Mouse (Mus musculus): ENCODE measurements around the gene Mindy2.

Mindy2 gene

DNA sequence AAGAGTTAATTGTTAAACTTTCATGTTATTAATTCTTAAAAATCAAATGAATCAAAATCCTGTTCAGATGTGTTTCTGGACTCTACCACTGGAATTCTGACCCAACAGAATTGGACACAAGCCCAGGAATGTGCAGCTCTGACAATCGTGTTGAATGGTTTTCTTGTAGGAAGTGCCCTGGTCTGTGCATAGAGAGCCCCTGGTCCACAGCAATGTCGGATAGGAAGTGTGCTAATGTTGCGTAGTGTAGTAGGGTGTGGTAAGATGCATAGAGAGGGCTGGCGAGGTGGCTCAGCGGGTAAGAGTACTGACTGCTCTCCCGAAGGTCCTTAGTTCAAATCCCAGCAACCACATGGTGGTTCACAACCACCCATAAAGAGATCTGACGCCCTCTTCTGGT lies 9.8 kb upstream of the Mindy2 start:
- no peak for DNase-seq

DNA sequence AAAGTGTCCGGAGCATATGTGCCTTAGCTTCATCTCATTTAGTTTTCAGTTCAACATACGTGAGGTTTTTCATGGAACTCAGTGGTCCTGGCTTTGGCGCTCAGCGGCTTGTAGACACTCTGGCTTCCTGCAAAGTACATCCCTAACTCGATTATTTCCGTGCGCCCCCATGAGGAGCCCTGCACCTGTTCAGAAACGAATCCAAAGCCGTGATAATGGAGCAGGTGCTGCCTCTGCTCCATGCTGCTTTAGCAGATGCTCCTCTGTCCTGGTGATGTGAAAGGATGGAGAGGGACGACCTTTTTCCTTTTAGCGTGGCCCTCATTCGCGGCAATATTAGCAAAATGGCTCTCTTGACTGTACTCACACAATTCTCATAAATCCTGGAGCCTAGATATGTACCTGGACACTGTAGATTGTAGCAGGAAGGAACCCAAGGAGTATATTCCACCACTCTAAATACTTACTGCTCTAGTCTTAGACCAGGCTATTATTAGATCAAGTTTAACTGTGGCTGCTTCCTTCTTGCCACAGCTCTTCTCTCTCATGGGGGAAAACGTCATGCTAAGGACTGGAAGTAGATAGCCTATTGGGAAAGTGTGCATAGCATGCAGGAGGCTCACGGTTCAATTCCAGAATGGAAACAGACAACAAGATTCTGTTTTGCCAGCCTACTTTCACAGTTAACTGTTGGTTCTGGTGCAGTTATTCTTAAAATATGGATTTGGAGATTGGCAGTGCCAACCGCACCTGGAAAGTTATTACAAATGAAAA lies 8.6 kb upstream of the Mindy2 start:
- peak; percentile 92 to 94 for DNase-seq

DNA sequence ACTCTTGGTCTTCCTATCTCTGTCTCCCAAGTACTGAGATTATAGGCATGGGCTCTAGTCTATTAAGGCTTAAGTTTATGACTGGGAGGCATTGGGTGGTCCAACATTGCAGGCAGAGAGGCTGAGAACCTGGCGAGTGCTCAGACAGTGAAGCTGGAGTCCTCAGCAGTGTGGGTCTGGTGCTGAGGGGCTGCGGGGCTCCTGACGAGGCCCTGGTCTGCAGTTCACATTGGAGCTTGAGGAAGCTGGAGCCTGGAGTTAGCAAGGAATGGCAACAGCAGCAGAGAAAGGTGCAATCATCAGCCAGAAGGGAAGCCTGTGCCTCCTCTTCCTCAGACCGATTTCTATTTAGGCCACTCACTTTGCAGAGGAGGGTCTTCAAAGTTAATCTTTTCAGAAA lies 7.9 kb upstream of the Mindy2 start:
- DNase-seq, result peak; percentile 24 to 41

DNA sequence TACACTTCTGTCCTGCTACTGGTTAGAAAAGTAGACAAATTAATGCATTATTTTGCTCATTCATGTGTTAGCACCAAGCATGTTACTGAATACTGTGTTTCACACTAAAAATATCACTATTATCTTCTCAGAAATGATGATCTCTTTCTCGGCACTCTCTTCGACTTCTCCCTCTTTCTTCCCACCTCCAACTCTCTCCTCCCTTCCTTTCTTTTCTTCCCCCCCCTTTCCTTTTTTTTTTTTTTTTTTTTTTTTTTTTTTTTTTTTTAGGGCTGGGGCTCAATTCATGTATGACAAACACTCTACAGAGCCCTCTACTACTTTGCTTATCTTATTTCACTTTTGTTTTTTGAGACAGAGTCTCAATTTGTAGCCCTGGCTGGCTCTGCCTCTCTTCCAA lies 1.3 kb upstream of the Mindy2 start:
- DNase-seq, result no peak

DNA sequence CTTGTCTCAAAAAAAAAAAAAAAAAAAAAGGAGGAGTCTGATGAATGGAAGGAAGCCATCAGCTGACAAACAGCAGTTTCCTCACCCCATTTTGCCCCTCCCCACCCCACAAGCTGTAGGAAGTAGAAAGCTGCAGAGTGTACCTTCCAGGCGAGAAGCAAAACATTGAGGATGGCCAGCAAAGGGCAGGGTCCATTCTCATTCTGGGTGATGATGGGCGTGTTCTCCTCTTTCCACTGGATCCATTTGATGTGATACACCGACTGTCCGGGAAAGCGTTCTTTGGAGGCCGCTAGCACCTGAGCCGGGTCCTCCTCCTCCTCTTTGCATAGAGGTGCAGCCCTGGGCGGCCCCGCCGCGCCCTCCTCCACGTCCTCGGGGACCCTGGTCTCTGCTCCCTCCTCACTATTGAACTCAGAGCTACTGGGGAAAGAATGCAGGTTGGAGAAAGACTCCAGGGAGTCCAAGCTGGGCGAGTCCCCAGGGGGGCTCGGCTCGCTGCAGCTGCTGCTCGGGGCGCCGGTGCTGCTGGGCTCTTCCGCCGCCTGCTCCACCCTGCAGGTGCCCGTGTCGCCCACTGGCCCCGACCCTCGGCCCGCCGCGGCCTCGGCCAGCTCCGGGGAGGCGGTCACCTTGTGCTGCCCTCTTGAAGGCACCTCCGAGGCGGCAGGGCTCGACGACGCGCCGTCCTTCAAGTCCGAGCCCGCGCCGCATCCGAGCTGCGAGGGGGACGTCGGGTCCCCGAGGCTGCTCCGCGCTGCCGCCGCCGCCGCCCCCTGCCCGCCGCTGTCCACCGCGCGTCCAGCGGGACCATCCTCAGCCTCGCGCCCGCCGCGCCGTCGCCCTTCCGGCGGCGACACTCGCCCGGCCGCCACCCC lies 605 bp downstream of the Mindy2 start, which contains the start of gene Gm10642:
Gene Gm10642 (plus strand): TSS at position 122 of the 878 bp plus-strand sequence.
- DNase-seq, result peak; percentile 71 to 77

DNA sequence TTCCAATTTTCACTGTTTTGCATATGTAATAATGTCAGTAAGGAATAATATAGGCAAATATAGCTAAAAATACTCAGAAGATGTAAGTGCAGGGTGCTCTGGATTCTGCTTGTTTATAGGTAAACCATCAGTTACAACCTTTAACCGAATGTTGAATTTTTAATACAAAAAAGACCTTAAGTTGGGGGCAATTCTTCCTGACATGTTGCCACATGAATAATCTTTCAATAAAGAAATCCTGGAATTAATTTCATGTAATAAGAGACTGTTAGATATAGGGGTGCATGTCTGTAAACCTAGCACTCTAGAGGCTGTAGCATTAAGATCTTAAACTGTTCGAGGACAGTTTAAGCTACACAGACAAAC lies 1.2 kb downstream of the Mindy2 start:
- DNase-seq, result no peak

DNA sequence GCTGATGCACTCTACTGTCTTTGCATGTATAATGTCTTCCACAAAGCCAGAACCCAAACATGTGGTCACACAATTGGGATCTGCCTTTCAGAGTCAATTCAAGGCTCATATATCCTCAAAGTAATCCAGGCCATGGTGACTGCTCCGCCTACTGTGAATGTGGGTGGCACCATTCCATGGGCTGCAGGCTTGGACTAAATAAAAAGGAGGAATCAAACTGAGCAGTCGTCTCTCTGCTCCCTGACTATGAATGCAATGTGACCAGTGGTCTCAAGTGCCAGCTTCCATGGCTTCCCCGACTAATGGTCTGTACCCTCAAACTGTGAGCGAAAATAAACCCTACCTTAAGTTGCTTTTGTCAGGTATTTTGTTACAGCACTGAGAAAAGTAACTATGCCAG lies 2.5 kb downstream of the Mindy2 start:
- DNase-seq, result peak; percentile 52 to 57

DNA sequence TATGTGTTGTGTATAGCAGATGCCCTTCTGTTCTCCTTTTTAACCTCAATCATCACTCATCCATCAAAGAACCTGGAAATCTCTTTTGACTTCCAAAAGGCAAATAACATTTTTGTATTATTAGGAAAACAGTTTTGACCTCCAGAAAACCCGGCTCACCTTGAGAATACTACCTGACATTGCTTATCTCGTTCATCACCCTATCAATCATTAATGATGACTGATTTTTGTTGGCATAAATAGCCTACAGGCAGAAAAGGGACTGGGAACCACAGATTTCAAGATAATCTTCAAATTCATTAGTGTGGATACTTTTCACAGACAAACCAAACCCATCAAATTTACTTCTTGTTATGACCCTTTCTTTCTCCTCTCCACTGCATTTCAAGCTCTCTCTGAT lies 3.1 kb downstream of the Mindy2 start:
- no peak for DNase-seq

DNA sequence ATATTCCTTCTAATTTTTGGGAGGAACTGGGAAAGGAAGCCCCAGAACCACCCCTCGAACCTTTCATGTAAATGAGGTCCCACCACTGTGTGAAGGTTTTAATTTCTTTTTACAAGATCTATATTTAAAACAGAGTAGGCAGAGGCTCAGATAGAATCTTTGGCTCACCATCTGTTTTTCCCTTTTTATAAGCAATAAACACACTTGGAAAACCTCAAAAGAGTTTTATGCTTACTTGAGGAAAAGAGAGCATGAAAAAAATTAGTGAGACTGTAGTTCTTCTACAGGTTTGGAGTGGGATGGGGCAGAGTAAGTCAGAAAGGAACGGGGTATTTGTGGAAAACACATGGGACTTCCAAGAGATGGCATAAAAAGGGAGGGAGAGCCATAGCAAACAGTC lies 4.8 kb downstream of the Mindy2 start:
- no peak for DNase-seq

DNA sequence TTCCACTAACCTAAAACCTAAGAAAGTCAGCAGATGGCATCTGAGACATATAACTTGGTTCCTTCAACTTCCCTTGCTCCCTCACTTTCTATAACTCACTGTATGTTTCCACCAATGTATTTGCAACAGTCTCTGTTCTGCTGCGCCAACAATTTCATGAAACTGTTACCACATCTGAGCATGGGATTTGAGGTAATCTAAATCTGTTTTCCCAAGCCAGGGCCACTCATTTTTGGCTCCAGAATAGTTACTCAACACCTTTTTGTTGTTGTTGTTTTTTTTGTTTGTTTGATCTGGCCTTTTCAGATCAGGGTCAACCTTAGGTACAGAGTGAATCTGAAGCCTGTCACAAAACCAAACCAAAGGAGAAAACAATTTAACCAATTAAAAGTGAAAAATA lies 6.0 kb downstream of the Mindy2 start:
- no peak for DNase-seq

DNA sequence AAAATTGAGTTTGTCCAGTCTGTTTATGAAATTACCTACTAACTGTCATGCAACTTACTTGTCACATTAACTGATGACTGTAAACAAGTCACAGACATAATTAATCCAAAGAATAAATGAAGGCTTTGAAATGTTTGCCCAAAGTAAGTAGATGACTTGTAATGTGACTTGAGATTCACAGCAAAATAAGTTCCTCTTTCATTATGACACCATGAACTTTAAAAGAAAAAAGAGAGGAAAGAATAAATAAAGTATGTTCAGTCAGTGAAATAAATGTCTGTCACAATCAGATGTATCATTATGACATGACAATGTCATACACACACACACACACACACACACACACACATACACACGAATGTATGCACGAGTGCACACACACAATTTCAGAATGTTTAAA lies 6.7 kb downstream of the Mindy2 start:
- no peak for DNase-seq

DNA sequence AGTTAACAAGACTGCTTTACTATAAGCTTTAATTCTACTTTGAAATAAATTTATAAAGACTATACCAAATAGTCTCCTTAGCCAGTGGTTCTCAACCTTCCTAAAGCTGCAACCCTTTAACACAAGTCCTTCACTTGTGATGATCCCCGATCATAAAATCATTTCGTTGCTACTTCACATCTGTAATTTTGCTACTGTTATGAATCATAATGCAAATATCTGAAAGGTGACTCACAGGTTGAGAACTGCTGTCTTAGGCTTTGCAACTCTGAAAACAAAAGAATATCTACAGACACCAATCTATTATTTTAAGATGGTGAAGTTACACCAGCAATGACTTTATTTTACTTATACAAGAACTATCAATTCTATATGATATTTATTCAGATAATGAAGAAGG lies 20.2 kb downstream of the Mindy2 start:
- DNase-seq, result no peak

DNA sequence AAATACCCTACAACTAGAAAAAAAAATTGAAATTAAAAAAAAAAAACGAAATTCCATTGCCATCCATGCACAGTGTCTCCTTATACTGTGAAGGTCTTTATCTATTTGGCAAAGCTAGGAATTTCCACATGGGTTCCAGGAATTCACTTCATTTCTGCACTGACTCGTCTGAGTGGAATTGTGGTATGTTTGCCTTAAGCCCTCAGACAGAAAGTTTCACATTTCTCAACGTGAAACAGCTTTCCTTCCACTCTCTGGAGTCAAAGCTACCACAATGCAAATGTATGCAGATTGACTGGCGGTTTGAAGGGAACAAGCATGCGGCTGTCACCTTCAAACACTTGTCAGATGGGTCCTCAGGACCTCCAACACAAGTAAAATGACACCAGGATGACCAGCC lies 25.3 kb downstream of the Mindy2 start:
- DNase-seq, result no peak

DNA sequence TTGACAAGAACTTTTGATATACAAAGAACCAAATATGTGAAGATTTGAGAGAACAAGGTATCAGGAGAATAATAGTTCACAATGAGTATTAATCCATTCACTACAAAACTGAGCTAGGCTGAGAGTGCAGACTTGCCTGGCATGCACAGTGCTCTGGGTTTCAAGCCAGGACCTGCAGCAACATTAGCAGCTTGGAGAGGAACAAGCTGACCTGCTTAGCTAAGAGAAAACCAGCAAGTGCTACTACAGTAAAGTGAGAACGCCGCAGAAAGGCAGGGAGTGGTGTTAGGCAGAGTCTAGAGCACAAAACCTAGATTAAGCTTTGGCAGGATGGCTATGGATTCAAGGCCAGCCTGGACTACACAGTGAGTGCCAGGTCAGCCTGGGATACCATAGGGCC lies 27.3 kb downstream of the Mindy2 start:
- peak; percentile 38 for DNase-seq

DNA sequence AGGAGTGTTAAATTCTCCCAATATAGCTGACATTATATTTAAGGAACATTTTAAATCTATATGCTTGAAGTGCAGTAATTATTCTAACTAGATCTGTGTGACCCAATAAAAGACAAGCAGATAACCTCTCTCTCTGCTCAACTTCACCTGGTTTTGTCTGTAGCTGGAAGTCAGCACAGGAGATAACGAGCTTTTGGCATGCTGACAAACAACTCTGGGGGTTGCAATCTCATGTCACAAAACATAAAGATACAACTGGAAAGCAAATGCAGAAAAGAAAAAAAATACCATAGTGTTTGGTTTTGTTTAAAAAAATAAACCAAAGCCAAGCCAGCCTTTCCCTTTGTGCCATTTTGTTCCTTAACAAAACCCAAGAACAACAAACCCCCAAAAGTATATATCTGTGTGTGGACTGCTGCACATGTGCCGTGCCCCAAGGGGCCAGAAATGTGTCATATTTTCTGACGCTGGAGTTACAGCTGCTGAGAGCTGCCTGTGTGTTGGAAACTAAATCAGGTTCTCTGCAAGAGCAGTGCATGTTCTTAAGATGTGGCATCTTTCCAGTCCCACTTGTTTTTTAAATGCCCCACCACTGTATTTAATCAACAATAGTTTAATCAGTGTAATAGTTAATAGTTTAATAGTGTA lies 45.8 kb downstream of the Mindy2 start:
- no peak for DNase-seq

DNA sequence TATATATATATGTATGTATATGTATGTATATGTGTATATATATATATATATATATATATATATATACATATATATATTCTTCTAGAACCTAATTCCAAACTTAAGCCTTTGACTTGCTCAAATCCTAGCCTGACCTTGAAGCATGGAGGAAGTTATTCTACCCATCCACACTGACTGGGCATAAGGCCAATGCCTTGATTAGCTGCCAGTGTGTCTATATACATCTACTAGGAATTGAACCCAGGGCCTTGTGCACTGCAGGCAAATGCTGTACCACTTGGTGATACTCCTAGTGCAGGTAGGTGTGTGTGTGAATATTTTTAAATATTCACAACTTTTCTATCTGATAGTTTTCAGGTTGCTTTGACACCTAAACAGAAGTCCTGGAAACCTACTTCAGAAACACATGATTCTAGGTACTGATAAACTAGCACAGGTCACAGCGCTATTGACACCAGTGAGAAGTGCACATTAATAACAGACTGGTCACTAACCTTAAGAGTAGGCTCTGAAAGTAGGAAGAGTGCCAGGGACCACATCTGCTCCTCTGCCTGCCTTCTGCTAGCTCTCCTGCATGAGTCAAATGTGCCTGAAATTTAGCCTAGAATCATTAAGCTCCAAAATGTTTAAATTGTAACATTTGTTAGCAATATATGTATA lies 54.7 kb downstream of the Mindy2 start:
- DNase-seq, result peak; percentile 54 to 68

DNA sequence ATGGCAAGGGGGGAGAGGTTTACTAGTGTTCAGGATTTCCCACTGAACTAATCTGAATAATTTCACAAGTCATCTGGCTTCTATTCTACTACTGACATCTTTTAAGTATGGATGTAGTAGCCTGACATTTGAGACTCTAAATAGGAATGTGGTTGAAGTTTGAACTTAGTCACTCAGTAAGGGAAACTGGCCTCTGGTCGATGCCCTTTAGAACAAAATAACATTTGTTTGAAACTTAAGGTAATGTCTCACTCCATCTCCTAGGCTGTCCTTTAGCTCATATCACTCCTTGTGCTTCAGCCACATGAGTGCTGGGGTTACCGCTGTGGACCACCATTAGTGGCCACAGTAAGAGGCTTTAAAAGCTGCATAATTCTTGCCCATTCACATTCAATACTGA lies 58.7 kb downstream of the Mindy2 start:
- no peak for DNase-seq

DNA sequence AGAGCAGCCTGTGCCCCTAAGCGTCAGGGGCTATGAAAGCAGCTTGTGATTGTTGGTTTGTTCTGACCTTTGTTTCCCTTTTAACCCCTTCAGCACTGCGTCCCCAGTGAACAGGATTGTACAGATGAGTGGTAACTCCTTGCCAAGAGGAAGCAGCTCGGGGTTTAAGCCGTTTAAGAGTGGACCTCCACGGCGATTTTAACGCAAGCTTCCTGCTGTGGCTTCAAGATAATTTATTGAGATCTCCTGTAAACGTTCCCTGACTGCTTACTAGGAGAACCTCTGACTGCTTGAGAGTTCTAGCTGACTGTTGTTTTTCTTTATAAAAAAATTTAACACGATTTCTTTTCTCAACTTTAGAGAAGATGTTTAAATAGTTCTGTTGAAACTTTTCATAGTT lies 65.5 kb downstream of the Mindy2 start:
- no peak for DNase-seq

DNA sequence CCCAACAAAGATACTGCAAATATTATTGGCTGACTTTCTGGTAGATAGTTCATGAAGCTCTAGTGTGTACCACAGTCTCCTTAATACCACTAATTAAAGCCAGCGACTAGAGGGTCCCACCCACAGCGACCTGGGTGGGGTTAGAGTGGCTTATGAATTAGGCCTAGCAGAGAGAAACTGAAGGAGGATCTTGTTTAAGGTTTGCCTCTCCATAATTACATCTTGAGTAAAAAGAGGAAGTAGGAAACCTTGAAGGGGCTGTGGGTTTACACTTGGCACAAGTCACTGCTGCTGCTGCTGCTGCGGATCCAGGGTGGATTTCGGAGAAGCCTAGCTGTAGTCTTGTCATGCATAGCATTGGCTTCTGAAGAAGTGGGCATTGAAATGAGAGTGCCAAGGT lies 66.2 kb downstream of the Mindy2 start:
- no peak for DNase-seq

DNA sequence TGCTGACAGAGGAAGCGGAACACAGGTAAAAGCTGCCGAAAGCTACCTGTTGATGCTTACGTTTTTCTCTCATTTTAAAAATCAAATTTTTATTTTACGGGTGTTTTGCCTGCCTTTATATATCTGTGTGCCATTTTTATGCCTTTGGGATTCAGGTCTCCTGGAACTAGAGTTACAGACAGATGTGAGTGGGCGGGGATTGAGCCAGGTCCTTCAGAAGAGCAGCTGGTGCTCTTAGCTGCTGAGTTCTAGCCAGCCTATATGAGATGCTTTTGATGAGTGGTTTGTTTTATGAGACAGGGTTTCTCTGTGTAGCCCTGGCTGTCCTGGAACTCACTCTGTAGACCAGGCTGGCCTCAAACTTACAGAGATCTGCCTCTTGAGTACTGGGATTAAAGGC lies 69.8 kb downstream of the Mindy2 start:
- no peak for DNase-seq

DNA sequence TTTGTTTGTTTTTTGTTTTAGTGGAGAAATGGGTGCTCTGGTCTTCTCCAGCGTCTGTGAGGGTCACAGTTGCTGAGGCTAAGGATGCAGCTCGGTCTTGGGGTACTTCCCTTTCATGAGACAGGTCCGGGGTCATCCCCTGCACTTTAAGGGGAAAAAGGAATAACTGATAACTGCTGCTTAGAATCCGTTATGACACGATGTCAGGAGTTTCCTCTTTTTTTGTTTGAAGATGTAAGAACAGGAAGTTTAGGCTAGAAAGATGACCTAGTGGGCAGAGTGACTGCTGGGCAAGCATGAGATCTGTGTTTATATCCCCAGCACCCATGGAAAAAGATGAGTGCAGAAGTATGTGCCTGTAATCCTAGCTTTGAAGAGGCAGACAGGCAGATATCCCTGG lies 71.8 kb downstream of the Mindy2 start:
- no peak for DNase-seq

DNA sequence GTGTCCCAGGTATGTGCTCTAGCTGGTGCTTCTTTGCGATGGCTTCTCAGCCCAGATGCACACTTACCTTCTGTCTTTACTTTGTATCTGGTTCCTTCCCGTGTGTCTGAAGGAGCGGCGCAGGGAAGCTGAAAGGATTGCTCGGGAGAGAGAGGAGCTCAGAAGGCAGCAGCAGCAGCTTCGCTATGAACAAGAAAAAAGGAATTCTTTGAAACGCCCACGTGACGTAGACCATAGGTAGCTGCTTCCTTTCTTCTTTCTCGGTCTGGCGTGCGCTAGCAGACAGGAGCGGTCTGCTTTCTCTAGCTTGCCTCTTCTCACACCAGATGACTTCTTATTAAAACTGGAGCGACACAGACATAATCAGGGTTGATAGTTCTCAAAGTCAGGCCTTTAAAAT lies 72.3 kb downstream of the Mindy2 start:
- DNase-seq, result no peak

DNA sequence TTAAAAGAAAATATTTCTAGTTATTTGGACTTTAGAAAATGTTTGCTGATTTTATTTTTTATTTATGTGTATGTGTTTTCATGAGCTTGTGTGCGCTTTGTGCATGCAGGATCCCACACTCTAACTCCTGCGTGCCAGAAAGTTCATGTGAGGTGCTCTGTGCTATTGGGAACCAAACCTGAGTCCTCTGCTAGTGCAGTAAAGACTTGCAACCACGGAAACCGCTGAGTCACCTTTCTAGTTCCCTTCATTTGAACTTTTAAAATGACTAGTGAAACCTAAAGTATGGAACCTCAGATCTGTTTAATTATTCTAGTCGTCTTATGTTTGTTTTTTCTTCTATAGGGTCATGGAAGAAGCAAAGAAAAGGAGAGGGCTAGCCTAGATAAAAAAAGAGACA lies 76.0 kb downstream of the Mindy2 start:
- no peak for DNase-seq
